Mouse (Mus musculus): Measurements from ENCODE around the gene Ddx3x. TPM values are rescaled to one million over a fixed set of nuclear protein-coding genes. Genes with fewer than 3 reads are reported as not detected.
"Not testable (repeated sequence)": the region's sequence is repeated elsewhere in the genome, so short reads cannot be mapped to it uniquely, and the experiment has no call there.

Ddx3x gene
- polyA plus RNA-seq, 1 experiment from 2014 or later, result 75.3 TPM

- not testable (repeated sequence) for H3K27me3 ChIP-seq (ENCODE audit: control insufficient read depth, insufficient read depth, low read length); H3K36me3 ChIP-seq (ENCODE audit: control insufficient read depth, insufficient read depth); H3K9ac ChIP-seq (ENCODE audit: low read length); H3K4me2 ChIP-seq (ENCODE audit: low read depth, low read length); H3K4me1 ChIP-seq (ENCODE audit: control insufficient read depth, insufficient read depth, low read length); ATAC-seq (replicated peaks; ENCODE audit: extremely low read depth, insufficient read depth, low FRiP score); H3K4me3 ChIP-seq (ENCODE audit: low read length); H3K9me3 ChIP-seq (replicated peaks; ENCODE audit: control insufficient read depth, low read length); H3K27ac ChIP-seq (ENCODE audit: low read length)
- WGBS, result 37% methylated on average over 4 of the region's 4 CpGs
Measured at GRCm38 (mm10) chrX:13296241-13296640, 15.5 kb downstream of the Ddx3x start.

- no peak for ATAC-seq (replicated peaks; ENCODE audit: extremely low read depth, insufficient read depth, low FRiP score)
- Histone ChIP-seq H3K4me3 (ENCODE audit: low read length) (no peak overlapping the region), H3K9ac (ENCODE audit: low read length) (no peak overlapping the region), H3K9me3 (replicated peaks; ENCODE audit: control insufficient read depth, low read length) (no peaks in the 10 kb centered on the region), H3K4me1 (ENCODE audit: control insufficient read depth, insufficient read depth, low read length) (no peaks in the 10 kb centered on the region), H3K27me3 (ENCODE audit: control insufficient read depth, insufficient read depth, low read length) (no peaks in the 10 kb centered on the region), H3K4me2 (ENCODE audit: low read depth, low read length) (no peak overlapping the region), H3K27ac (ENCODE audit: low read length) (no peak overlapping the region), H3K36me3 (ENCODE audit: control insufficient read depth, insufficient read depth) (no peaks in the 10 kb centered on the region)
- WGBS, result 85% methylated on average over 3 of the region's 3 CpGs
Measured at GRCm38 (mm10) chrX:13306190-13306589, 25.4 kb downstream of the Ddx3x start.

GRCm38 (mm10) chrX:13311396-13311795 lies 30.6 kb downstream of the Ddx3x start:
- Histone ChIP-seq H3K36me3 (ENCODE audit: control insufficient read depth, insufficient read depth) (no peaks in the 10 kb centered on the region), H3K4me1 (ENCODE audit: control insufficient read depth, insufficient read depth, low read length) (no peaks in the 10 kb centered on the region), H3K27me3 (ENCODE audit: control insufficient read depth, insufficient read depth, low read length) (no peaks in the 10 kb centered on the region), H3K9ac (ENCODE audit: low read length) (no peak overlapping the region), H3K27ac (ENCODE audit: low read length) (no peak overlapping the region), H3K4me2 (ENCODE audit: low read depth, low read length) (no peak overlapping the region), H3K9me3 (replicated peaks; ENCODE audit: control insufficient read depth, low read length) (no peaks in the 10 kb centered on the region), H3K4me3 (ENCODE audit: low read length) (no peak overlapping the region)
- ATAC-seq (replicated peaks; ENCODE audit: extremely low read depth, insufficient read depth, low FRiP score), result no peak
- 55% methylated on average over 4 of the region's 4 CpGs for WGBS

GRCm38 (mm10) chrX:13329611-13330010 lies 48.8 kb downstream of the Ddx3x start:
- no peak overlapping the region for H3K4me2 ChIP-seq (ENCODE audit: low read depth, low read length)
- H3K36me3 ChIP-seq (ENCODE audit: control insufficient read depth, insufficient read depth), result no peaks in the 10 kb centered on the region
- H3K27ac ChIP-seq (ENCODE audit: low read length), result no peak overlapping the region
- H3K4me3 ChIP-seq (ENCODE audit: low read length), result no peak overlapping the region
- no peak for ATAC-seq (replicated peaks; ENCODE audit: extremely low read depth, insufficient read depth, low FRiP score)
- H3K9ac ChIP-seq (ENCODE audit: low read length), result no peak overlapping the region
- WGBS, result 69% methylated on average over 7 of the region's 7 CpGs
- H3K27me3 ChIP-seq (ENCODE audit: control insufficient read depth, insufficient read depth, low read length), result peaks cover 7% of the 10 kb centered on the region; the same call in 1 of the 2 replicates
- H3K9me3 ChIP-seq (replicated peaks; ENCODE audit: control insufficient read depth, low read length), result peaks cover 2% of the 10 kb centered on the region; the same call in 1 of the 2 replicates
- no peaks in the 10 kb centered on the region for H3K4me1 ChIP-seq (ENCODE audit: control insufficient read depth, insufficient read depth, low read length)

Other genes starting within 250 kb of the Ddx3x start
- gene Usp9x, start 209.5 kb upstream of the Ddx3x start, polyA plus RNA-seq (2015; fragmentation: Nextera tagmentation; extraction: Ambion mirVana), result 16.9 and 19.6 TPM in 2 replicates
- gene Nyx, start 185.1 kb downstream of the Ddx3x start, polyA plus RNA-seq (2015; fragmentation: Nextera tagmentation; extraction: Ambion mirVana), result 0.05 and 0.07 TPM in 2 replicates

Measured in heart, embryonic 16.5 days (tissue).